Mouse (Mus musculus) kidney, adult 9 months (tissue): Measurements from ENCODE around the gene Gse1.
A peak's percentile ranks its signal among the peaks of the same experiment; 100 is the strongest.

Source experiments
- DNase-seq: peaks from one replicate; pipeline ENCODE4 v3.0.0; 2022

Gene Gse1

DNA sequence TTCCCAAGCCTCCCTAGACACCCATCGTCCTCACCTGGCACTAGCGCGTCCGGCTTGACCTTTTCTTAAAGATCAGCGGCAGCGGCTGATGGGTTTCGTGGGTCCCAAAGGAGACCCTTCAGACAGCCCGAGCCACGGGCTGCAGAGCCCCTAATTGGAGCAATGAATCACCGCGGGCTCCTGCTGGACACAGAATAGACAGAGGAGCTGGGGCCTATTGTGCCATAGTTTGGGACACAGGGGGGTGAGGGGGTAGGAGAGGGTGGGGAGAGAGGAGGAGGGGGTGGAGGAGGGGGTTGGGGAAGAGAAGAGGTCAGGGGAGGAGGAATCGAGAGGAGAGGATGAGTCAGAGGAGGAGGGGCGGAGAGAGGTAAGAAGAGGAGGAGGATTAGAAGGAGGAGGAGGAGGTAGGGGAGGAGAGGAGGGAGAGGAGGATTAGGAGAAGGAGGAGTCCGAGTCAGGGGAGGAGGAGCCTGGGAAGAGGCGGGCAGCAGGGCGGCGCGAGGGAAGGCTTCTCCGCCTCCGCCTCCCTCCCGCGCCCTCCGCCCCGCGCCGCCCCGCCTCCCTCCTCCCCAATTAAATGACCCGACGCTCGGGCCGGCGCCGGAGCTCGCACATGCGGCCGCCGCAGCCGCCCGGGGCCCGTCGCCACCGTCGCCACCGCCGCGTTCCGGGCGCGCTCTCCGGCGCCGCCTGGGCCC, at the start of gene Gse1:
TSS of gene Gse1 (plus strand) at position 566 of the 701 bp plus-strand sequence.
- peak; percentile 75 for DNase-seq

- DNase-seq = peak; percentile 92
Observed at GRCm38 (mm10) chr8:120179027-120179431, 49.2 kb upstream of the Gse1 start.

GRCm38 (mm10) chr8:120180445-120180970, 47.7 kb upstream of the Gse1 start:
- no peak for DNase-seq

GRCm38 (mm10) chr8:120181274-120181673, 47.0 kb upstream of the Gse1 start:
- no peak for DNase-seq

DNA sequence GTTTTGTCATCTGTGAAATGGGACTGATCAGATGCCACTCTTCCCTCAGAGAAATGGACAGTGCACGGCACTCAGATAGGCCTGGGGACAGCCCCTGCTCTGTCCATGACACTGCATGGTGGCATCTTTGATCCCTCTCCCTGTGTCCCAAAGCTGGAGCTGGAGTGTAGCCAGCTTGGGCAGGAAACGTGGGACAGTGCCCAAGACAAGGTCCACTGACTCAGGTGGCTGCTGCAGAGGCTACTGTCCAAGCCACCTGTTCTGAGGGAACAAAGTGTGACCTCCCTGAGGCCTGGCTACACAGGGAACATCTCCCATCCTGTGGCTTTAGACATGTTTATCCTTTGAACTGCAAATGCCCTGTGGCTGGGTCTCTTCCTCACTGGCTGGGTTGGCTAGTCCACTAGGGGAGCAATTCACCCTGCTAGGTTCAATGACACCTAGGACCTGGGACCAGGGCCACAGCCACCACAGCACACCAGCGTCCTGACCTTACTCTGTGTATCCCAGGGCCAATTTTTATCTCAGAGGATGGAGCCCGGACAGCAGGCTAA, 46.3 kb upstream of the Gse1 start:
- no peak for DNase-seq

- DNase-seq = no peak
Observed at GRCm38 (mm10) chr8:120184366-120184765, 43.9 kb upstream of the Gse1 start.

- no peak for DNase-seq
Observed at GRCm38 (mm10) chr8:120184850-120185792, 43.1 kb upstream of the Gse1 start.

- DNase-seq = no peak
Observed at GRCm38 (mm10) chr8:120186454-120186853, 41.8 kb upstream of the Gse1 start.

- DNase-seq = peak; percentile 71
Observed at GRCm38 (mm10) chr8:120188510-120188909, 39.7 kb upstream of the Gse1 start.

GRCm38 (mm10) chr8:120189440-120189839, 38.8 kb upstream of the Gse1 start:
- no peak for DNase-seq

- no peak for DNase-seq
Observed at GRCm38 (mm10) chr8:120190107-120190809, 38.0 kb upstream of the Gse1 start.

- DNase-seq = peak; percentile 95
Observed at GRCm38 (mm10) chr8:120190810-120191413, 37.3 kb upstream of the Gse1 start.

GRCm38 (mm10) chr8:120191633-120192032, 36.6 kb upstream of the Gse1 start:
- DNase-seq = no peak

- no peak for DNase-seq
Observed at GRCm38 (mm10) chr8:120192118-120192517, 36.1 kb upstream of the Gse1 start.

DNA sequence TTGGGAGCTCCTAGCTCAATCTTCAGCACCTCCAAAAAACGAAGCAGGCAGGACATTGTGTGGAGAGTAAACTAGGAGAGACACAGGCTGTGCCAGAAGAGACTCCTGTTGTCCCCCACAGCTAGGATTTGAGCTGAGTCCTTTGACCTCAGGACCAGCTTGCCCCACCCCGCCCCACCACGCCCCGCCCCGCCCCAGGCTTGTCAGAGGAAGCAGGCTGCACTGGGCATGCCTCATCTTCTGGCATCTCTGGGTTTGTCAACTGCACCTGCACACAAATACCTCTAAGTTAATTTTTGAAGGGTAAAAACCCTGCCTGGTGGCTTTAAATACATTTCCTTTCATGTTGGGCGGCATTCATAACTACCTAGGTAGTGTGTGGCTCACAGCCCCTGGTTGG, 26.9 kb upstream of the Gse1 start:
- no peak for DNase-seq

DNA sequence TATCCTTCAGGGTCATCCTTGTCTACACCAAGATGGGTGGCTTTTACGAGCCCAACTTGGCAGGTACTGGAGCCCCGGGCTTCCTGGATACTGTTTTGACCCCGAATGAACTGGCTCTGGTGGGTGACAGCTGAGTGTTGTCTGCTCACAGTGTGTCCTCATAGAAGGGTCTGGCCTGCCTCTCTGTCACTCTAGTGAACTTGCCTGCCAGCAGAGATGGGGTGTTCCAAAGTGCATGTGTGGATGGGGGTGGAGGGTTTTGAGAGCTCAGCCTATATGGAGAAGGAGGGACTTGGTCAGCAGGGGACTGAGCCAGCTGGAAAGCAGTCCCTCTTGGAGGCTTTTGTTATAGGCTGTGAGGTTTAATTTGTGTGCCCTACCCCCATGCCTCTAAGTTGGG, 25.7 kb upstream of the Gse1 start:
- DNase-seq = no peak

GRCm38 (mm10) chr8:120204736-120205360, 23.4 kb upstream of the Gse1 start:
- peak; percentile 67 for DNase-seq

DNA sequence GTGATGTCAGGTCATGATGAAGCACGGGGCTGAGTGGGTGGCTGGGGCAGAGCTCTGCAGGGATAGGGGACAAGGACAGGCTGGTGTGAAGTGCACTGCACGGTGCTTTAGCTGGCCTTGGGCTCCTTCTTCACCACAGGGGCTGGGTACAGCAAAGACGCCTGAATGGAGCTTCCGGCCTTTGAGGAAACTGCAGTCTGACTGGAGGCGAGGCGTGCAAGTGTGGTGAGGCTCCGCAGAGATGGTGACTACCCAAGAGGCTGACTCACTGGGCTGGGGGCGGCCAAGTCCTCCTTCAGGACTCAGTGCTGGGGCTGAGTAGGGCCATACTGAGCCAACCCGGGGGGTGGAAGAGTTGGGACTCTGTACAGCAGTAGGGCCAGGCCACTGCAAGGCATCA, 22.3 kb upstream of the Gse1 start:
- no peak for DNase-seq

- DNase-seq = no peak
Observed at GRCm38 (mm10) chr8:120207364-120207763, 20.9 kb upstream of the Gse1 start.

DNA sequence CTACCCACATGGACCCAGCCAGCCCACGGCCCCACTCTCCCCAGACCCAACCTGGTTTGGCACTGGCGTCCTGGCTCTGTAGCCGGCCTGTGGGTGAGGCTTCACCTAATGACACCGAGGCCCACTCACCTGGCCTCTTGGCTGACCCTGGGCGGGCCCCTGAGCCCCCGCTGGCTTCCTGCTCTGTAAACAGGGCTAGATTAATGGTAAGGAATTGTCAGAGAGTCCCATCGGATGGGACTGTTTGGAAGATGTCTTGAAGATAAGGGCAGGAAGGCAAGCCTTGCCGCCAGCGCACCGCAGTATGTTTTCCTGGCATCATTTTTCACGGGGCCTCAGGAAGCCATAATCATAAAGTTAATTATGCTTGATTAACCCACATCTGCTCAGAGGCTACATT, 20.1 kb upstream of the Gse1 start:
- no peak for DNase-seq

DNA sequence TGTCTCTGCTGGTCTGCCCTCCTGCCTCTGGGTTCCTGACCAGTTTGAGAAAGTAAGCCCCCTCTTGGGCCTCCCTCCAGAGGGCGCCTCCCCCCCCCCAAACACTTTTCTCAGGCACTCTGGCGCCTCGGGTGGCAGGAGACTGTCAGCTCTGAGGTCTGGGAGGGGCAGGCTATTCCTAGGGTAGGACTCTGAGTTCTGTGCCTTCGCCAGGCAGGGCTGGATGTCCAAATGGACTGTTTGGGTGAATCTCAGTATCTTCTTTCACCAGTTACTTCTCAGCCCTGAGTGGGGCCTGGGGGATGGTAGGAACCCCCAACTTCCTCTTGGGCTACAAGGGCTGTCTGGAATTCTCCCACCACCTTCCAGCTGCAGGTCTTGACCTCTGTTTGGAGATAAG, 16.9 kb upstream of the Gse1 start:
- no peak for DNase-seq

DNA sequence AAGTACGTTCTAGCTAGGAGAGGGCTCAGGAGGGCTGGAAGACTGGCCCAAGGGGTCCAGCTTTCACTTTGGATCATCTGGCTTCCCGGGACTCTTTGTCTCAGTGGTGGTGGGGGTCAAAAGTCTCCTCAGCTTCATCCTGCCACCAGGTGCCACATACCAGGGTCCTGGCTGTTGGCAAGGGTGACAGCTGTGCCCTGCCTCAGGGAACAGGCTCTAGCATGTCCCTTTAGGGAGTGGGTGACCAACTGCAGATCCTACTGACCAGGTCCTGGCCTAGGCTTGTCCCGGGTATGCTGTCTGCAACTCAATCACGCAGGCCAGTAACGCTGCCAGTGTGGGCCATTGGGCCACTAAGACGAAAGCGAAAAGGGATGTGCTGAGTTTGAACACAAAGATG, 15.7 kb upstream of the Gse1 start:
- DNase-seq = no peak
